Mouse (Mus musculus): Measurements from ENCODE around the gene Depdc7. TPM values are rescaled to one million over a fixed set of nuclear protein-coding genes. Genes with fewer than 3 reads are reported as not detected.

Gene Depdc7
- total RNA-seq (2021), result 1 to 10 TPM; 1.6 to 2.2 TPM
- long read RNA-seq, experiment 1, partial matches to known transcripts, result 0 of 2 reads
- long read RNA-seq, experiment 1, other reads (novel, unspliced or antisense), result 0 of 2 reads
- long read RNA-seq, experiment 2, partial matches to known transcripts, result 3 of 4 reads
- long read RNA-seq, experiment 2, other reads (novel, unspliced or antisense), result 0 of 4 reads

DNA sequence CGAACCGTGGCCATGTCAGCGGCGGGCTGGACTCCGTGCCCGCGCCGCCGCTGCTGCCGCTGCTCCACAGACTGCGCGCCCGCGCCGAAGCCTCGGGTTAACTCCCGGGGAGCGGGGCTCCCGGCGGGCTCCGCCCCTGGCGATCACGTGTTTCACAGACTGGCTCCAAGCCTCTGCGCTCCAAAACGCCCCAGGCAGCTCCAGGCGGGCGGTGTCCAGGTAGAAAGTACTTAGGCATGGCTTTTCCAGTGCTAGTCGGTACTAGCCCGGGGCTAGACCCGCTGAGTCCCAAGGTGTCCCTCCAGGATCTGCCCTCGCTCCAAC, at the start of gene Depdc7:
Gene Depdc7 (minus strand): TSS at position 138 of the 324 bp plus-strand sequence.
- TF ChIP-seq CTCF (conservative IDR thresholded peaks at IDR 0.05), result no peak
- DNase-seq (ENCODE audit: low spot score in 2 of 2), result peak; percentile 80 to 82
- peak within 1 kb of the TSS; percentile 52; the same call in 1 of the 2 replicates for H3K27ac ChIP-seq

DNA sequence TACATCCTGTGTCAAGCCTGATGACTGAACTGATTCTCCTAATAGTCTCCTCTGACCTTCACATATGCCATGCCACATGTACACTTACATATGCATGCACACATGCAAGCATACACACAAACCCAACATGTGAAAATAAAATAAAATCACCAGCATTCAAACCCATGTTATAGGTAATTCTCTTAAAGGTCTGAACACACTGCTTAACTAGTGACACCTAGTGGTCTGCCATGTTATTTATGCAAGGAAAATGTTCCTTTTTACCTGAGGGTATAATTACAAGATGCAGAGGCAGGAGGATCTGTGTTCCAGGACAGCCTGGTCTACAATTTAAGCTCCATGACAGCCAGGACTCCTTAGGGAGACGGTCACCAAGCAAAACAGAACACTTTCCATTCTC, 32.1 kb upstream of the Depdc7 start:
- DNase-seq (ENCODE audit: low spot score in 2 of 2), result peak in 1 of 2 experiments; percentile 18
- Histone ChIP-seq H3K4me3 (no peak overlapping the region), H3K27ac (no peak overlapping the region)
- TF ChIP-seq CTCF (conservative IDR thresholded peaks at IDR 0.05), result peak; percentile 85

More for the DNA sequence above, at the start of gene Depdc7:
- peak within 1 kb of the TSS; percentile 61 for H3K4me3 ChIP-seq

DNA sequence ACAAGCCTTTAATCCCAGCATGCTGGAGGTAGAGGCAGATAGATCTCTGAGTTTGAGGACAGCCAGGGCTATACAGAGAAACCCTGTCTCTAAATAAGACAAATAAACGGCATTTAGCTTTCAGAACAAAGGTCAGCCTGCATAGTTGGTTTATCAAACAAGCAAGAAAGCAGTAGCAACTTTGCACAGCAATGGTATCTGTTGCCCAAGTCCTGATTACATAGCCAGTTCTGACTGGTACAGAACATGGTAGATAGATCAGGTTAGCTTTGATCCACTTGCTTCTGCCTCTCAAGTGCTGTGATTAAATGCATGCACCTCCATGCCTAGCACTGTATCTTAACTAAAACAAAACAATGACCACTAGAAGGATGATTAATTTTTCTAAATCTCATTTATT, 26.0 kb upstream of the Depdc7 start:
- H3K27ac ChIP-seq, result no peak overlapping the region
- DNase-seq (ENCODE audit: low spot score in 2 of 2), result no peak
- TF ChIP-seq CTCF (conservative IDR thresholded peaks at IDR 0.05), result no peak
- no peak overlapping the region for H3K4me3 ChIP-seq

DNA sequence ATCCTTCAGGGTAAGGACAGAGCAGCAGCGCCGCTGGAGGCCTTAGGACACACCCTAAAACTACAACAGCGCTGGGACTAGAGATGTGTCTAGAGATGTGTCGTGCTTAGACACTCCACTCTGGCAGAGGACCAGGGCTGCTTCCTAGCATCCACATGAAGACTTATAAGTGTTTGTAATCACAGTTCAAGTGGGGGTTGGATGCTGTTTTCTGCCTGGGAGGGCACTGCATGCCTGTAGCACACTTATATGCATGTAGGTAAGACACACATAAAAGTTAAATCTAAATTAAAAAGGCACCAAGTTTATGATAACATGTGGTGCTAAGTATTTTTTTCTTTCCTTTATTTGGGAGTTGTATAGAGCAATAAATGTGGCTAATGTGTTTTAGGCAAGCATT, 21.3 kb upstream of the Depdc7 start:
- DNase-seq (ENCODE audit: low spot score in 2 of 2), result no peak
- TF ChIP-seq CTCF (conservative IDR thresholded peaks at IDR 0.05), result no peak
- Histone ChIP-seq H3K4me3 (no peak overlapping the region), H3K27ac (no peak overlapping the region)

DNA sequence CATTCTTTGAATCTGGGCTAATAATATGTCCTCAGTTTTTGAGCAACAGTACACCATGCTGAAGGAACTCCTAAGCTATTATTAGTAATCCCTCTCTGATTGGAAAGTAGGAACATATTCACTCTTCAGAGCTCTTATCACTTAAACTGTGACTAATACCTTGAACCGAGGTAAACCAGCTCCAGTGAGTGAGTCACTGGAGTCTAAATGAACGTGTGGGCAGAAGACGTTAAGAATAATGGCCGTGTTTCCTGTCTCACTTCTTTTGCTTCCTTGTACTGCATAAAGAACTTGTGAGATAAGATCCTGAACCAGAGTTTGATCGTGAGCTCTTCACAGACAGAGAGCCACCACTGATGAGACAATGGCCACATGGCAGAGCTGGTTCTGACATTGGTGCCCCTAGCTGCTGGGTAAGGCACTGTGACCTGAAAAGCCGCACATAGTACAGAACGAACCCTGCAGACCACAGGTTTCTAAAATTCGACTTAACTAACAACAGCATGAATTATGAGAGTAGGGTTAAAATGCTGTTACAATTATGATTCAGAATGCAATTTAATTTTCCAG, 20.5 kb upstream of the Depdc7 start:
- DNase-seq (ENCODE audit: low spot score in 2 of 2), result no peak
- Histone ChIP-seq H3K27ac (no peak overlapping the region), H3K4me3 (no peak overlapping the region)
- no peak for TF ChIP-seq CTCF (conservative IDR thresholded peaks at IDR 0.05)

DNA sequence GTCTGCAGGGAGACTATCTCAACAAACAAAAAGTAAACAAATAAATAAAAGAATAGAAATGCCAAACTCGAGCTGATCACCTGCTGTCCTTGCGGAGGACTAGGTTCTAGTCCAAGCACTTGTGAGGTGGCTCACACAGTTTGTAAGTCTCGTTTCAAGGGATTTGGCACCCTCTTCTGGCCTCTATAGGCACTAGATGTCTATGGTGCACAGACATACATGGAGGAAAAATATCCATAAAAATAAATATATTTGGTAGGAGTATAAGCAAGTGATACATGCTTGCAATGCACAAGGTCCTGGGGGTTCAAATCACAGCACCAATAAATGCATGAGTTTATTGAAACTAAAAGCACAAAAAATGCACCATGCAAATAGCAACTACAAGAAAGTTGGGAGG, 7.9 kb upstream of the Depdc7 start:
- TF ChIP-seq CTCF (conservative IDR thresholded peaks at IDR 0.05), result peak; percentile 70
- Histone ChIP-seq H3K27ac (no peak overlapping the region), H3K4me3 (no peak overlapping the region)
- no peak for DNase-seq (ENCODE audit: low spot score in 2 of 2)

DNA sequence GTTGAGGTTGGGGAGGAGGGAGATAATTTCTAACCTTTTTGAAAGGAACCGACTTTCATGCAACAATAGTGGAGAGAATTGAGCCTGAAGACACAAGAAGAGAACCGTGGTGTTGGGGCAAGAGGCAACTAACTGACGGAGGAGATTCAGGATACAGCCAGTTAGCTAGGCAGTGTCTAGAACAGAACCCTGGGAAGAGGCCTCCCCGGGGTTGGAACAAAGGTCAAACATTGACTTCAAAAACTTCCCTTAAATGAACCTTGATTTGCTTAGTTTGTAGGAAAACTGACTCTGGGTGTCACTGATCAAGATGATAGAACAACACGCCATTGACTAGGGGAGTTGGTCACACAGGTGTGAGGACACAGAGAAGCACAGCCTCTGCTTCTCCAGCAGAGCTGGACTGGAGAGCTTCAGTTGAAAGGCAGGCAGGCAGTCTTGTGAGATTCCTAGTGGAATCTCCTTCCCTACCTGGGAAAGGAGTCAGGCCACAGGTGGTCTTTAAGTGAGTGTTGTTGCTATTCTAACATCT, 6.0 kb upstream of the Depdc7 start:
- no peak for DNase-seq (ENCODE audit: low spot score in 2 of 2)
- Histone ChIP-seq H3K27ac (no peak overlapping the region), H3K4me3 (no peak overlapping the region)
- no peak for TF ChIP-seq CTCF (conservative IDR thresholded peaks at IDR 0.05)

DNA sequence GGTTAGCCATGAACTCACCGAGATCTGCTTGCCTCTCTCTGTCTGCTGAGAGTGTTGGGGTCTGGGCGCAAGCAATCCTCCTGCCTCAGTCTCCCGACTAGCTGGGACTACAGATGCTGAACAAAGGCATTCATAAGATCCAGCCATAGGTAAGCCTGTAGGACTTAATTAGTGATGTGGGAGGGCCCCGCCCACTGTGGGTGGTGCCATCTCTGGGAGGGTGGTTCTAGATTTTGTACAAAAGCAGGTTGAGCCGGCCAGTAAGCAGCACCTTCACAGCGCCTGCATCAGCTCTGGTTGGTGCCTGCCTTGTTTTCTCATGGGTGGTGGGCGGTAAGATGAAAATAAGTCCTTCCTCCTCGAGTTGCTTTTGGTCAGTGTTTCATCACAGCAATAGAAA, 3.6 kb upstream of the Depdc7 start:
- no peak for TF ChIP-seq CTCF (conservative IDR thresholded peaks at IDR 0.05)
- Histone ChIP-seq H3K27ac (no peak overlapping the region), H3K4me3 (no peak overlapping the region)
- DNase-seq (ENCODE audit: low spot score in 2 of 2), result no peak

DNA sequence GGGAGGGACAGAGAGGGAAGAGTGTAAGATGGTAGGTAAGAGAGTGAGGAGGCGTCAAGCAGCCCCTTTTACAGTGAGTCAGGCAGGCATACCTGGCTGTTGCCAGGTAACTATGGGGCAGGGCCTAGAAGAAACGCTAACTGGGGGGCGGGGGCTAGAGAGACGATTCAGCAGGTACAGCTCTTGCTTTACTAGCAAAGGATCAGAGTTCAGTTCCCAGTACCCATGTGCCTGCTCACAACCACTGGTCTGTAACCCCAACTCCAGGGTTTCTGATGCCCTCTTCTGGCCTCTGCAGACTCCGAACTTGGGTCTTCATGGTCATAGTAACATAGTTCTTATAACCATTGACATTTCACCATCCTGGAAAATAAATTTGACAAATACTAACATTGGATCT, 1.3 kb upstream of the Depdc7 start:
- no peak overlapping the region for H3K4me3 ChIP-seq
- H3K27ac ChIP-seq, result no peak overlapping the region
- no peak for DNase-seq (ENCODE audit: low spot score in 2 of 2)
- peak; percentile 19; the same call in 1 of the 2 replicates for TF ChIP-seq CTCF (conservative IDR thresholded peaks at IDR 0.05)

DNA sequence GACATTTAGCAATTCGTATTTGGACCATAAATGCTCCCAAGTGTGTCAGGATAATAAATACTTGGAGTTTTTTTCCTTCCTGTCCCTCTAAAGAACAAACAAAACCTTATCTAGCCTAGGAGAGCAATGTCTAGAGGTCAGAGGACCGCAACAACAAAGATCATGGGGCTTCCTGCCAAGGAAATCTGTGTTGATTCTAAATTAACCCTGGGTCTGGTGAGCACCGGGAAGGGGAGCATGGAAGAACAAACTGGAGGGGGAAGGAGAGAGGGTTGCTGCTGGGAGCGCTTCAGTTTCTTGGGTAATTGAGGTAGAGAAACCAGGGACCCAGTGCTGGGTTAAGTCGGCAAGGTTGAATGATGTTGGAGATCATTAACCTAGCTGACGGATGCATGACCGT, 482 bp upstream of the Depdc7 start:
- Histone ChIP-seq H3K4me3 (peak overlapping the region; percentile 61), H3K27ac (no peak overlapping the region)
- no peak for TF ChIP-seq CTCF (conservative IDR thresholded peaks at IDR 0.05)
- DNase-seq (ENCODE audit: low spot score in 2 of 2), result no peak

DNA sequence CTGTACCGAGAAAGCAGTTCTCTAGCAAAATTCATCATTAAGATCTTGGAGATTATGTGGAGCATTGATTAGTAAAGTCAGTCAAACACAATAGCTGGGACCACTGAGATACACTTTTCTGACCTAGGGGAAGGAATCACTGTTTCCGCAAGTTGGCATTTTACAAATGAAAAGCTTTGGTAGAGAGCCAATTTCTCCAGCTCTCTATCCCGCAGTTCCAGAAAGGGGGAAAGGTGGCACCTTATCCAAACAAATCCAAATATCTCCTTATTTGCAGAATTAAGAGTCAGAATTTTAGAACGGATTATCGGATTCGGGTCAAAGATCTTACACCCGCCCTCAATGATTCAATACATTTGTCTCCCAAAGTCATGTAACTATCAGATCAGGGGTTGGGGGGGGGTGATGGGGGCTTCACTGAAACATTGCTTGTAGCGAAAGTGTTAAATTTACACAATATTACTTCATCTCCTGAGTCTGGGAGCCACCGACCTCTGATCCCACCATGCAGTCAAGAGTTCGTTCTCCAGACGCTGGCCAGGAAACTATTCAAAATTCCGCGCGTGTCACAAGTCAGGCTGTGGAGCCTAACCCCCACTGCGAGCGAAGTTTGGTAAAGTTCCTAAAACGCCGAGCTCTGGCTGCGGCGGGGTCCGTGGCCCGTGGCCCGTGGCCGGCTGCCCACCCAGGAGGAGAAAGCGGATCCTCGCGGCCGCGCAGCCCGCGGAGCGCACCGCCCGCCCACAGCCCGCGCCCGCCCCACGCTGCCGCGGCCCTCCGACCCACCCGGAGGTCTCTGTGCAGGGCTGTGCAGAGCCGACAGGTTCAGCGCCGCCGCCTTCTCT, 560 bp downstream of the Depdc7 start:
- no peak for DNase-seq (ENCODE audit: low spot score in 2 of 2)
- no peak for TF ChIP-seq CTCF (conservative IDR thresholded peaks at IDR 0.05)
- Histone ChIP-seq H3K27ac (peak overlapping the region; percentile 52; the same call in 1 of the 2 replicates), H3K4me3 (peak overlapping the region; percentile 61)

DNA sequence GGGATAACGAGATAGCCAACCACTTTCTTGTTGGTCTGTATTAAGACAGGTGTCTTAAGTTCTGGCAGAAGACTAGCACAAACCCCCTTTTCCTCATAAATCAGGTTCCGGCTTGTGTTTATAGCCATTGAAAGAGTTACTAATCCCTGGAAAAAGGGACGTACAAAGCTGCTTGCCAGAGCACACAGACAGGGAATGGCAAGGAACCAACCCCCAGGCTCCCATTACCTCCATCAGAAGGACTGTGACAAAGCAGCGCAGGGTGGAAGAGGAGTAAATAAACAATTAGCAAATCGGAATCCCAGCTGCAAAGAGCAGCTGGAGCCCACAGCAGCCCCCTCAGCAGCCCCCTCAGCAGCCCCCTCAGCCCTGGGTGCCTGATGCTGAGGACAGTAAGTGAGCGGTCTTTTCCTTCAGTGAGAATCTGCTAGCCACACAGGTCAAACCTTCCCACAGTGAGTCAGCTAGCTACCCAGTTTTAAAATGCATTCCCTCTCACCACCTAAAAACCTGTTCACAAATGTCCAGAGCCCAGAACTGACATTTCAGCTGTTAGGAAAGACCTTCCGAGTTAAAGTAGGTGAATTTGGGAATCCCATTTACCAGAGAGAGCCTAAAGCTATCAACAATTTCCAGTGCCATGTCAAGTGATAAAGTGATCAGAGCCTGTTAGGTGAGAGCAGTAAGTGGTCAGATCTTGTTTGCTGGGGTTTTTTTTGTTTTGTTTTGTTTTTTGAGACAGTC, 1.5 kb downstream of the Depdc7 start:
- Histone ChIP-seq H3K27ac (no peak overlapping the region), H3K4me3 (no peak overlapping the region)
- no peak for DNase-seq (ENCODE audit: low spot score in 2 of 2)
- TF ChIP-seq CTCF (conservative IDR thresholded peaks at IDR 0.05), result no peak
